Mouse (Mus musculus): ENCODE measurements around the gene Rgl1. TPM values are rescaled to one million over a fixed set of nuclear protein-coding genes. Genes with fewer than 3 reads are reported as not detected.
A peak's percentile ranks its signal among the peaks of the same experiment; 100 is the strongest.

The Rgl1 gene
- polyA plus RNA-seq, 1 experiment from 2014 or later, result 33.2 TPM

GRCm38 (mm10) chr1:152589331-152589935 lies 176.7 kb downstream of the Rgl1 start:
- Histone ChIP-seq H3K27me3 (replicated peaks; ENCODE audit: insufficient read depth, low read length) (no peaks in the 10 kb centered on the region), H3K4me1 (ENCODE audit: insufficient read depth, low read depth, low read length) (no peaks in the 10 kb centered on the region; the same call in 1 of the 2 replicates), H3K4me2 (replicated peaks; ENCODE audit: low read depth, low read length) (peak overlapping the region; percentile 37), H3K27ac (ENCODE audit: low read length) (peak overlapping the region; percentile 58), H3K4me3 (ENCODE audit: low read depth, low read length) (no peak overlapping the region), H3K9ac (replicated peaks; ENCODE audit: low read depth) (no peak overlapping the region), H3K36me3 (ENCODE audit: insufficient read depth, low read length) (no peaks in the 10 kb centered on the region), H3K9me3 (ENCODE audit: low read length) (no peaks in the 10 kb centered on the region)
- 12% methylated on average over 9 of the region's 9 CpGs for WGBS
- DNase-seq (ENCODE audit: low spot score), result peak; percentile 77
- no peak for TF ChIP-seq CTCF (IDR thresholded peaks at IDR 0.05)
- TF ChIP-seq EP300 (IDR thresholded peaks at IDR 0.05), result no peak
- no peak for ATAC-seq

GRCm38 (mm10) chr1:152587431-152587830 lies 178.7 kb downstream of the Rgl1 start:
- DNase-seq (ENCODE audit: low spot score), result no peak
- Histone ChIP-seq H3K27ac (ENCODE audit: low read length) (no peak overlapping the region), H3K4me3 (ENCODE audit: low read depth, low read length) (no peak overlapping the region), H3K4me1 (ENCODE audit: insufficient read depth, low read depth, low read length) (no peaks in the 10 kb centered on the region; the same call in 1 of the 2 replicates), H3K36me3 (ENCODE audit: insufficient read depth, low read length) (no peaks in the 10 kb centered on the region), H3K27me3 (replicated peaks; ENCODE audit: insufficient read depth, low read length) (no peaks in the 10 kb centered on the region), H3K9me3 (ENCODE audit: low read length) (no peaks in the 10 kb centered on the region), H3K4me2 (replicated peaks; ENCODE audit: low read depth, low read length) (no peak overlapping the region), H3K9ac (replicated peaks; ENCODE audit: low read depth) (no peak overlapping the region)
- ATAC-seq, result no peak
- TF ChIP-seq CTCF (IDR thresholded peaks at IDR 0.05) (no peak), EP300 (IDR thresholded peaks at IDR 0.05) (no peak)
- WGBS, result 68% methylated on average over 3 of the region's 3 CpGs

- TF ChIP-seq EP300 (IDR thresholded peaks at IDR 0.05) (peak; percentile 80), CTCF (IDR thresholded peaks at IDR 0.05) (no peak)
- no peaks in the 10 kb centered on the region for H3K27me3 ChIP-seq (replicated peaks; ENCODE audit: insufficient read depth, low read length)
- ATAC-seq (peak; percentile 85), DNase-seq (ENCODE audit: low spot score) (peak; percentile 64)
- H3K27ac ChIP-seq (ENCODE audit: low read length), result 0 out of 2 replicates have a peak overlapping the region, but pooled peaks have one; percentile 22
- no peaks in the 10 kb centered on the region for H3K9me3 ChIP-seq (ENCODE audit: low read length)
- no peak overlapping the region for H3K4me2 ChIP-seq (replicated peaks; ENCODE audit: low read depth, low read length)
- no peak overlapping the region for H3K4me3 ChIP-seq (ENCODE audit: low read depth, low read length)
- H3K36me3 ChIP-seq (ENCODE audit: insufficient read depth, low read length), result no peaks in the 10 kb centered on the region
- peaks cover 15% of the 10 kb centered on the region for H3K4me1 ChIP-seq (ENCODE audit: insufficient read depth, low read depth, low read length)
- 43% methylated on average over 7 of the region's 7 CpGs for WGBS
- no peak overlapping the region for H3K9ac ChIP-seq (replicated peaks; ENCODE audit: low read depth)
These were observed 180.7 kb downstream of the Rgl1 start for GRCm38 (mm10) chr1:152585385-152585984.

- DNase-seq (ENCODE audit: low spot score) (peak; percentile 33), ATAC-seq (peak; percentile 65)
- 59% methylated on average over 8 of the region's 8 CpGs for WGBS
- no peak for TF ChIP-seq CTCF (IDR thresholded peaks at IDR 0.05)
- TF ChIP-seq EP300 (IDR thresholded peaks at IDR 0.05), result no peak
- H3K36me3 ChIP-seq (ENCODE audit: insufficient read depth, low read length), result no peaks in the 10 kb centered on the region
- no peak overlapping the region for H3K27ac ChIP-seq (ENCODE audit: low read length)
- H3K9ac ChIP-seq (replicated peaks; ENCODE audit: low read depth), result no peak overlapping the region
- no peaks in the 10 kb centered on the region for H3K27me3 ChIP-seq (replicated peaks; ENCODE audit: insufficient read depth, low read length)
- no peak overlapping the region for H3K4me3 ChIP-seq (ENCODE audit: low read depth, low read length)
- H3K4me2 ChIP-seq (replicated peaks; ENCODE audit: low read depth, low read length), result no peak overlapping the region
- H3K9me3 ChIP-seq (ENCODE audit: low read length), result no peaks in the 10 kb centered on the region
- peaks cover 15% of the 10 kb centered on the region for H3K4me1 ChIP-seq (ENCODE audit: insufficient read depth, low read depth, low read length)
These were observed 181.2 kb downstream of the Rgl1 start for GRCm38 (mm10) chr1:152584933-152585332.

- H3K4me1 ChIP-seq (ENCODE audit: insufficient read depth, low read depth, low read length), result peaks cover 15% of the 10 kb centered on the region
- H3K27ac ChIP-seq (ENCODE audit: low read length), result no peak overlapping the region
- no peak; the same call in 1 of the 2 replicates for ATAC-seq
- DNase-seq (ENCODE audit: low spot score), result peak; percentile 67
- H3K27me3 ChIP-seq (replicated peaks; ENCODE audit: insufficient read depth, low read length), result no peaks in the 10 kb centered on the region
- WGBS, result 53% methylated on average over 13 of the region's 13 CpGs
- no peak overlapping the region for H3K4me3 ChIP-seq (ENCODE audit: low read depth, low read length)
- no peak for TF ChIP-seq CTCF (IDR thresholded peaks at IDR 0.05)
- TF ChIP-seq EP300 (IDR thresholded peaks at IDR 0.05), result peak; percentile 6; the same call in 1 of the 2 replicates
- H3K9me3 ChIP-seq (ENCODE audit: low read length), result no peaks in the 10 kb centered on the region
- no peak overlapping the region for H3K4me2 ChIP-seq (replicated peaks; ENCODE audit: low read depth, low read length)
- no peaks in the 10 kb centered on the region for H3K36me3 ChIP-seq (ENCODE audit: insufficient read depth, low read length)
- H3K9ac ChIP-seq (replicated peaks; ENCODE audit: low read depth), result no peak overlapping the region
These were observed 184.8 kb downstream of the Rgl1 start for GRCm38 (mm10) chr1:152581127-152581905.

- no peak overlapping the region for H3K9ac ChIP-seq (replicated peaks; ENCODE audit: low read depth)
- ATAC-seq (no peak), DNase-seq (ENCODE audit: low spot score) (no peak)
- H3K27ac ChIP-seq (ENCODE audit: low read length), result no peak overlapping the region
- TF ChIP-seq EP300 (IDR thresholded peaks at IDR 0.05) (no peak), CTCF (IDR thresholded peaks at IDR 0.05) (no peak)
- H3K27me3 ChIP-seq (replicated peaks; ENCODE audit: insufficient read depth, low read length), result no peaks in the 10 kb centered on the region
- no peaks in the 10 kb centered on the region for H3K9me3 ChIP-seq (ENCODE audit: low read length)
- no peaks in the 10 kb centered on the region for H3K36me3 ChIP-seq (ENCODE audit: insufficient read depth, low read length)
- H3K4me3 ChIP-seq (ENCODE audit: low read depth, low read length), result no peak overlapping the region
- no peak overlapping the region for H3K4me2 ChIP-seq (replicated peaks; ENCODE audit: low read depth, low read length)
- H3K4me1 ChIP-seq (ENCODE audit: insufficient read depth, low read depth, low read length), result peaks cover 17% of the 10 kb centered on the region; the same call in 1 of the 2 replicates
- 53% methylated on average over 5 of the region's 5 CpGs for WGBS
These were observed 187.2 kb downstream of the Rgl1 start for GRCm38 (mm10) chr1:152578944-152579343.
